Comparison of ENCODE assay signal across 31 mouse cellular contexts in genomic region chr7:105374866-105375265, GRCm38 (mm10). TPM values are rescaled to one million over a fixed set of nuclear protein-coding genes. Genes with fewer than 3 reads are reported as not detected.
"Had no signal": no experiment of that assay in that cellular context is flagged by ENCODE, and none has a peak within 500 bp of the region (broad histone marks: within the 10 kb centered on the region; RNA-seq: fewer than 3 reads in every experiment).

TSS of gene Gm5901 (plus strand) at chr7:105375038.

- DNase-seq: kidney, adult 9 months; kidney, postnatal 14 days; kidney, postnatal 4 days; layer of hippocampus, adult 9-11 months; layer of hippocampus, postnatal 36 days; liver, embryonic 13.5 days; lung, adult 2 months; lung, postnatal 14 days; lung, postnatal 4 days; midbrain, embryonic 14.5 days; thymus, postnatal 25 days had no signal

- H3K4me3 ChIP-seq: left cerebral cortex, adult 2 months; liver, embryonic 13.5 days had no signal

- H3K9me3 ChIP-seq: liver, embryonic 13.5 days had no signal

- H3K4me2 ChIP-seq: liver, embryonic 13.5 days; midbrain, embryonic 11.5 days had no signal

- H3K27me3 ChIP-seq: liver, embryonic 13.5 days had no signal

- H3K9ac ChIP-seq: liver, embryonic 13.5 days had no signal

- H3K27ac ChIP-seq: left cerebral cortex, adult 2 months; liver, embryonic 13.5 days had no signal

RNA-seq across cellular contexts. Expression of gene Gm5901, which starts in this region (rescaled TPM):
- total RNA-seq: layer of hippocampus, adult 18-20 months; layer of hippocampus, postnatal 36 days; left cerebral cortex, adult 2 months; left cerebral cortex, postnatal 10 days; left cerebral cortex, postnatal 36 days; liver, adult 2 months; megakaryocyte progenitor cell, adult 5-6 weeks; megakaryocyte-erythroid progenitor cell, adult 5-6 weeks; midbrain, postnatal 0 days had no signal
- polyA plus RNA-seq: kidney, embryonic 16.5 days; limb, embryonic 11.5 days; limb, embryonic 14.5 days; liver, adult 2 months; liver, embryonic 13.5 days; liver, embryonic 16.5 days; lung, adult 2 months; lung, embryonic 16.5 days; midbrain, embryonic 11.5 days; midbrain, embryonic 14.5 days; neural tube, embryonic 11.5 days; neural tube, embryonic 14.5 days; small intestine, adult 2 months; spleen, adult 2 months; stomach, embryonic 16.5 days; thymus, postnatal 0 days had no signal
